Mouse (Mus musculus): ENCODE measurements at regions not wholly inside any gene's neighbourhood (a gene's known extent, or its start where the extent isn't known, plus 50 kb on each side); places are given as distances from the start of the nearest gene placed in this dataset.

- H3K27me3 ChIP-seq (ENCODE audit: insufficient read depth, low read length), result peaks cover 8% of the 10 kb centered on the region; the same call in 1 of the 2 replicates
- no peak for TF ChIP-seq NANOG (IDR thresholded peaks at IDR 0.05; ENCODE audit: borderline replicate concordance, low read length)
- TF ChIP-seq CTCF (conservative IDR thresholded peaks at IDR 0.05; ENCODE audit: low read length), result no peak
- TF ChIP-seq POU5F1 (IDR thresholded peaks at IDR 0.05; ENCODE audit: borderline replicate concordance, low read length), result no peak
- no peaks in the 10 kb centered on the region for H3K4me1 ChIP-seq (replicated peaks; ENCODE audit: low read depth, low read length)
- no peaks in the 10 kb centered on the region for H3K36me3 ChIP-seq (ENCODE audit: insufficient read depth, low read length)
- no peak overlapping the region for H3K4me3 ChIP-seq (replicated peaks; ENCODE audit: low read length)
- no peaks in the 10 kb centered on the region for H3K9me3 ChIP-seq (ENCODE audit: low read length)
These were observed 180.8 kb downstream of the Stim2 start for GRCm38 (mm10) chr5:54178966-54179547.

- H3K4me1 ChIP-seq (replicated peaks; ENCODE audit: low read depth, low read length), result no peaks in the 10 kb centered on the region
- no peaks in the 10 kb centered on the region for H3K36me3 ChIP-seq (ENCODE audit: insufficient read depth, low read length)
- no peak for TF ChIP-seq CTCF (conservative IDR thresholded peaks at IDR 0.05; ENCODE audit: low read length)
- TF ChIP-seq NANOG (IDR thresholded peaks at IDR 0.05; ENCODE audit: borderline replicate concordance, low read length), result no peak
- TF ChIP-seq POU5F1 (IDR thresholded peaks at IDR 0.05; ENCODE audit: borderline replicate concordance, low read length), result no peak
- no peaks in the 10 kb centered on the region for H3K9me3 ChIP-seq (ENCODE audit: low read length)
- H3K27me3 ChIP-seq (ENCODE audit: insufficient read depth, low read length), result peaks cover 8% of the 10 kb centered on the region; the same call in 1 of the 2 replicates
- no peak overlapping the region for H3K4me3 ChIP-seq (replicated peaks; ENCODE audit: low read length)
These were observed 181.9 kb downstream of the Stim2 start for GRCm38 (mm10) chr5:54180192-54180611.

GRCm38 (mm10) chr5:54180640-54181326, 182.5 kb downstream of the Stim2 start:
- TF ChIP-seq POU5F1 (IDR thresholded peaks at IDR 0.05; ENCODE audit: borderline replicate concordance, low read length) (no peak), CTCF (conservative IDR thresholded peaks at IDR 0.05; ENCODE audit: low read length) (no peak), NANOG (IDR thresholded peaks at IDR 0.05; ENCODE audit: borderline replicate concordance, low read length) (no peak)
- Histone ChIP-seq H3K4me3 (replicated peaks; ENCODE audit: low read length) (no peak overlapping the region), H3K4me1 (replicated peaks; ENCODE audit: low read depth, low read length) (no peaks in the 10 kb centered on the region), H3K9me3 (ENCODE audit: low read length) (no peaks in the 10 kb centered on the region), H3K36me3 (ENCODE audit: insufficient read depth, low read length) (no peaks in the 10 kb centered on the region), H3K27me3 (ENCODE audit: insufficient read depth, low read length) (peaks cover 8% of the 10 kb centered on the region; the same call in 1 of the 2 replicates)

GRCm38 (mm10) chr5:54181327-54181863, 183.1 kb downstream of the Stim2 start:
- no peaks in the 10 kb centered on the region for H3K9me3 ChIP-seq (ENCODE audit: low read length)
- H3K4me3 ChIP-seq (replicated peaks; ENCODE audit: low read length), result no peak overlapping the region
- no peaks in the 10 kb centered on the region for H3K4me1 ChIP-seq (replicated peaks; ENCODE audit: low read depth, low read length)
- TF ChIP-seq CTCF (conservative IDR thresholded peaks at IDR 0.05; ENCODE audit: low read length) (no peak), POU5F1 (IDR thresholded peaks at IDR 0.05; ENCODE audit: borderline replicate concordance, low read length) (no peak), NANOG (IDR thresholded peaks at IDR 0.05; ENCODE audit: borderline replicate concordance, low read length) (no peak)
- no peaks in the 10 kb centered on the region for H3K36me3 ChIP-seq (ENCODE audit: insufficient read depth, low read length)
- peaks cover 8% of the 10 kb centered on the region; the same call in 1 of the 2 replicates for H3K27me3 ChIP-seq (ENCODE audit: insufficient read depth, low read length)

- Histone ChIP-seq H3K9me3 (ENCODE audit: low read length) (no peaks in the 10 kb centered on the region), H3K4me3 (replicated peaks; ENCODE audit: low read length) (no peak overlapping the region), H3K4me1 (replicated peaks; ENCODE audit: low read depth, low read length) (no peaks in the 10 kb centered on the region), H3K36me3 (ENCODE audit: insufficient read depth, low read length) (no peaks in the 10 kb centered on the region), H3K27me3 (ENCODE audit: insufficient read depth, low read length) (peaks cover 8% of the 10 kb centered on the region; the same call in 1 of the 2 replicates)
- no peak for TF ChIP-seq NANOG (IDR thresholded peaks at IDR 0.05; ENCODE audit: borderline replicate concordance, low read length)
These were observed 184.5 kb downstream of the Stim2 start for GRCm38 (mm10) chr5:54182754-54183153.

- peak; percentile 41 for TF ChIP-seq CTCF (conservative IDR thresholded peaks at IDR 0.05; ENCODE audit: low read length)
- TF ChIP-seq NANOG (IDR thresholded peaks at IDR 0.05; ENCODE audit: borderline replicate concordance, low read length), result no peak
- Histone ChIP-seq H3K27me3 (ENCODE audit: insufficient read depth, low read length) (peaks cover 5% of the 10 kb centered on the region; the same call in 1 of the 2 replicates), H3K4me3 (replicated peaks; ENCODE audit: low read length) (no peak overlapping the region), H3K4me1 (replicated peaks; ENCODE audit: low read depth, low read length) (no peaks in the 10 kb centered on the region), H3K9me3 (ENCODE audit: low read length) (no peaks in the 10 kb centered on the region), H3K36me3 (ENCODE audit: insufficient read depth, low read length) (no peaks in the 10 kb centered on the region)
These were observed 187.4 kb downstream of the Stim2 start for GRCm38 (mm10) chr5:54185662-54186061.

- Histone ChIP-seq H3K27me3 (ENCODE audit: insufficient read depth, low read length) (0 out of 2 replicates have a peak, but pooled peaks cover 5% of the 10 kb centered on the region), H3K4me3 (replicated peaks; ENCODE audit: low read length) (no peak overlapping the region), H3K9me3 (ENCODE audit: low read length) (no peaks in the 10 kb centered on the region), H3K4me1 (replicated peaks; ENCODE audit: low read depth, low read length) (no peaks in the 10 kb centered on the region), H3K36me3 (ENCODE audit: insufficient read depth, low read length) (no peaks in the 10 kb centered on the region)
- TF ChIP-seq POU5F1 (IDR thresholded peaks at IDR 0.05; ENCODE audit: borderline replicate concordance, low read length) (no peak), NANOG (IDR thresholded peaks at IDR 0.05; ENCODE audit: borderline replicate concordance, low read length) (no peak), CTCF (conservative IDR thresholded peaks at IDR 0.05; ENCODE audit: low read length) (no peak)
These were observed 187.9 kb downstream of the Stim2 start for GRCm38 (mm10) chr5:54186076-54186676.

- no peak overlapping the region for H3K4me3 ChIP-seq (replicated peaks; ENCODE audit: low read length)
- no peaks in the 10 kb centered on the region for H3K9me3 ChIP-seq (ENCODE audit: low read length)
- no peak for TF ChIP-seq NANOG (IDR thresholded peaks at IDR 0.05; ENCODE audit: borderline replicate concordance, low read length)
- no peak for TF ChIP-seq POU5F1 (IDR thresholded peaks at IDR 0.05; ENCODE audit: borderline replicate concordance, low read length)
- TF ChIP-seq CTCF (conservative IDR thresholded peaks at IDR 0.05; ENCODE audit: low read length), result no peak
- H3K36me3 ChIP-seq (ENCODE audit: insufficient read depth, low read length), result no peaks in the 10 kb centered on the region
- H3K27me3 ChIP-seq (ENCODE audit: insufficient read depth, low read length), result peaks cover 13% of the 10 kb centered on the region
- H3K4me1 ChIP-seq (replicated peaks; ENCODE audit: low read depth, low read length), result no peaks in the 10 kb centered on the region
These were observed 193.4 kb downstream of the Stim2 start for GRCm38 (mm10) chr5:54191688-54192087.

All from E14TG2a.4 (cell line).